Mouse (Mus musculus) midbrain, embryonic 14.5 days (tissue): ENCODE data around the gene Lta. TPM values are rescaled to one million over a fixed set of nuclear protein-coding genes. Genes with fewer than 3 reads are reported as not detected.

Experiments
- ATAC-seq: fragments of 200-750 bp; cut with Nextera tagmentation; 2 replicates; pipeline ENCODE4 v1.8.0; 2017; ENCODE audit warnings: moderate number of reproducible peaks, moderate library complexity; ENCODE audit not compliant: low FRiP score, low TSS enrichment
- DNase-seq: peaks from one replicate; pipeline ENCODE4 v3.0.0-alpha.2; 2015
- H3K27ac ChIP-seq: fragments of 300-500 bp; sonication (generic); replicated peaks from 2 replicates; pipeline ENCODE4 v1.5.1; 2014; ENCODE audit warnings: mild to moderate bottlenecking, low read depth, low read length, moderate library complexity
- H3K27me3 ChIP-seq: fragments of 300-500 bp; sonication (generic); 2 replicates; pipeline ENCODE4 v1.6.1; 2014; ENCODE audit warnings: low read length, control low read depth, mixed read lengths; ENCODE audit not compliant: control insufficient read depth, insufficient read depth
- H3K36me3 ChIP-seq: fragments of 300-500 bp; sonication (generic); 2 replicates; pipeline ENCODE4 v1.6.1; 2014; ENCODE audit warnings: low read length, control low read depth; ENCODE audit not compliant: control insufficient read depth, insufficient read depth
- H3K4me1 ChIP-seq: fragments of 300-500 bp; sonication (generic); 2 replicates; pipeline ENCODE4 v1.6.1; 2014; ENCODE audit warnings: mild to moderate bottlenecking, antibody characterized with exemption, low read length, control low read depth; ENCODE audit not compliant: control insufficient read depth, insufficient read depth
- H3K4me2 ChIP-seq: fragments of 300-500 bp; sonication (generic); 2 replicates; pipeline ENCODE4 v1.6.1; 2014; ENCODE audit warnings: mild to moderate bottlenecking, low read length, moderate library complexity
- H3K4me3 ChIP-seq: fragments of 300-500 bp; sonication (generic); replicated peaks from 2 replicates; pipeline ENCODE4 v1.5.1; 2014; ENCODE audit warnings: low read depth, low read length
- H3K9ac ChIP-seq: fragments of 300-500 bp; sonication (generic); replicated peaks from 2 replicates; pipeline ENCODE4 v1.6.1; 2014; ENCODE audit warnings: mild to moderate bottlenecking, low read length, moderate library complexity
- H3K9me3 ChIP-seq: fragments of 300-500 bp; sonication (generic); 2 replicates; pipeline ENCODE4 v1.6.1; 2016; ENCODE audit warnings: low read length, control low read depth, mixed read lengths; ENCODE audit not compliant: control insufficient read depth
- WGBS: fragments of 180-500 bp; shearing (Covaris S2); extraction: QIAGEN DNeasy Blood & Tissue Kit; methylation state at CpG from one replicate; pipeline ENCODE4 v1.1.7; 2014; 5-methylcytosine and 5-hydroxymethylcytosine counted together
- polyA plus RNA-seq: library from polyadenylated mRNA; unstranded; fragments of >200 nt; fragmentation: Nextera tagmentation; extraction: Ambion mirVana; gene quantifications from 2 replicates; pipeline ENCODE4 v1.2.1, GENCODE M21; 2014

Gene Lta
- polyA plus RNA-seq, 1 experiment from 2014 or later = 0.20 TPM

DNA sequence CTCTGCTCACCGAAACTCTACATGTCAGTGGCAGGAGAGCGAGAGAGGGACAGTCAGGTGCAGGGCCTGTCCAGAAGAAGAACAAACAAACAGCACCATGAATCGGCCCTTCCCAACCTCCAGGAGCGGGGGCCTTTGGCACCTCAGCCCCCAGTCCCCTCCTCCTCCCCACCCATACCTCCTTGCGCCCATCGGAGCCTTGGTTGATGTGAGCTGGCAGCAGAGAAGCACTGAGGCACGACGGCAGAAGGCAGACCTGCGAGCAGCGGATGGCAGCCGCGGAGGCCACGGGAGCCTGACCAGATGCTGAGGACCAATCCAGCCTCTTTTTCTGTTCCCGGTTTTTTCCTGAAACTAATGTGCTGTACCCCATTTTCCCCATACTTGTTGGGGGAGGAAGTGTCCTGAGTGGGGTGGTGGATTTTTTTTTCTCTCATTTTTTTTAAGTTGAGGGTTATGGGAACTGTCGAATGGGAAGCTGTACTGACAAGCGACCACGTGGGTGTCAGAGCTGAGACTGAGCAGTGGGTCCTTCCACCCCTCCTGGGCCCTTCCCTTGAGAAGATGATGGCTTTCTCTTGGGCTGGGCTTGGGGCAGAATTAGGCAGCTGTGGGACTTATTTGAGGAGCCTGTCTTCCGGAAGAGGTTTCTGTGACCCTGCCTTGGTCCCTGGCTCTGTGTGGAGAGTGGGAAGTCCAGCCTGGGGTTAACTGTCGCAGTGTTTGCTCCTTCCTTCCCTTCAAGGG is 44.5 kb upstream of the Lta start:
- H3K27ac ChIP-seq = no peak overlapping the region
- WGBS = 82% methylated on average over 19 of the region's 19 CpGs

DNA sequence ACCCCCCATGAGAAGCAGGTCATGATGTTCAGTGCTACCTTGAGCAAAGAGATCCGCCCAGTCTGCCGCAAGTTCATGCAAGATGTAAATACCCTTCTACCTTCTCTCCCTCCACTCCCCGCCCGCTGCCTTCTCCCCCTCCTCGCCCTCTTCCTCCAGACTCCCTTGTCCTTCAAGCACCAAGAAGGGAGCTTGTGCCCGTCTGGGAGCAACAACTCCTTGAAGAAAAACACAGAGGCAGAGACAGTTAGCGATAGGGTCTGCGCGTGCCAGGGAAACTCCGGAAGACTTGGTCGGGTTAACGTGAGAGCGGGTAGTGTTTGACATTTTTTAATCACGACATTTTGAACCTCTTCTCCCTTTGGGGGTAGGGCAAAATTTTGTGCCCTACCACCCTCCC is 43.8 kb upstream of the Lta start:
- DNase-seq (no peak), ATAC-seq (no peak)
- Histone ChIP-seq H3K27ac (no peak overlapping the region), H3K27me3 (no peaks in the 10 kb centered on the region), H3K36me3 (peaks cover 100% of the 10 kb centered on the region), H3K9me3 (no peaks in the 10 kb centered on the region), H3K9ac (no peak overlapping the region), H3K4me1 (peaks cover 20% of the 10 kb centered on the region), H3K4me2 (no peak overlapping the region), H3K4me3 (no peak overlapping the region)
- 92% methylated on average over 14 of the region's 14 CpGs for WGBS

More for the DNA sequence above, 44.5 kb upstream of the Lta start:
- peaks cover 97% of the 10 kb centered on the region for H3K36me3 ChIP-seq
- H3K4me1 ChIP-seq = peaks cover 13% of the 10 kb centered on the region
- DNase-seq (no peak), ATAC-seq (no peak)
- H3K9ac ChIP-seq = no peak overlapping the region
- H3K4me2 ChIP-seq = no peak overlapping the region
- H3K4me3 ChIP-seq = no peak overlapping the region
- H3K27me3 ChIP-seq = no peaks in the 10 kb centered on the region
- no peaks in the 10 kb centered on the region for H3K9me3 ChIP-seq

DNA sequence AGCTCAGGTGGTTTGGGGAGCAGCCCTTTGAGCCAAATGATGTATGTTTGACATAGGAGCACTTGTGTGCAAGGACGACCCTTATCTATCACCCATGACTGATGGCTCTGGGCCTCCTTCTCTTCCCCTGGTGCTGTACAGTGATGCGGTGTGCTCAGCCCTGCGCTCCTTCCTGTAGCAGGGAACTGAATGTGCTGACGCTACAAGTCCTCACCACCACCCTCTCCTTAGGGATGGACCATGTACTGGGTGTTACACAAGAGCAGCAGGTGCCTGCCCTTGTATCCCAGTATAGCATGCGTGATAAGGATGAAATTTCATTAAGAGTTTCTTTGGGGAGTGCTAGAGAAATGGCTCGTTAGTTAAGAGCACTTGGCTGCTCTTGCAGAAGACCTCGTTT is 42.0 kb upstream of the Lta start:
- DNase-seq (no peak), ATAC-seq (no peak)
- no peak overlapping the region for H3K27ac ChIP-seq
- no peak overlapping the region for H3K4me3 ChIP-seq
- peaks cover 93% of the 10 kb centered on the region for H3K36me3 ChIP-seq
- H3K4me1 ChIP-seq = peaks cover 27% of the 10 kb centered on the region
- H3K9me3 ChIP-seq = no peaks in the 10 kb centered on the region
- 93% methylated on average over 7 of the region's 7 CpGs for WGBS
- no peak overlapping the region for H3K4me2 ChIP-seq
- H3K27me3 ChIP-seq = no peaks in the 10 kb centered on the region
- H3K9ac ChIP-seq = no peak overlapping the region

DNA sequence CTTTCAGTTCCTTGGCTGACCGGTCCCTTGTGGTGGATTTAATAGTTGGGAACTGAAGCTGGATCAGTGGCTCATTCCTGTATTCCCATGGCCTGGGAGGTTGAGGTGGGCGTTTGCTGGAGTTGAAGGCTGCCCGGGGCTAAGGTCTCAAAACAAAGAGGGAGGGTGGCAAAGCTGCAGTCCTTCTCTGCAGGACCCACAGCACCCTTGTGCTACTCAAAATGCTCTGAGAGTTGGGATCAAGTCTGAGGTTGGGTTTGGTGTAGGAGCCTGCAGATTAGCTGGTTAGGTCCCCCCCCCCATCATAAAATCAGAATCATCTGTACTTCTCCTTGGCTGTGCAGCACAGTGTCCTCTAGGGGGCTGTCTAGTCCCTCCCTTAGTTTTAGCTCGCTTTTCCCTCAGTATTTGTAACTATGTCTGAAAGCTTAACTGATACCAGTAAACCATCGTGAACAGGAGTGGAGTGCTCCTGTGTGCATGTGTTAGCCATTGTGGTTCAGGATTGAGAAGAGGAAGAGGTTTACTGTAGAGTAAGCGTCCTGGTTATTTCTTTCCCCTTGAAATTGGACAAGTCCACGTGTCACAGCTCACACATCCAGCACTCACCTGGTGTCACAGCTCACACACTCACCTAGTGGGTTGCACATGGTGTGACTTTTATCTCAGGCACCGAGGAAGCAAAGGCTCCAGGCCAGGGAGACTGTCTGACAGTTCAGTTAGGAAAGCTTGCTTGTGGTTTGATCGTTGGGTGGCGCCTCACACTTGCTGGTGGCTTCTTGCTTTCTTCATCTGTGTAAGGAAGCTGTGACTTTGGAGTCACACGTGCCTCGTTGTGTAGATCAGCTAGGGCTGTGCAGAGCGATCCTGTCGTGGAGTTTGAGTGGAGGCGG is 40.8 kb upstream of the Lta start:
- Histone ChIP-seq H3K4me3 (peak overlapping the region; percentile 16; the same call in 1 of the 2 replicates), H3K4me2 (peak overlapping the region; percentile 95), H3K27ac (no peak overlapping the region), H3K9me3 (no peaks in the 10 kb centered on the region), H3K4me1 (peaks cover 27% of the 10 kb centered on the region), H3K9ac (no peak overlapping the region), H3K27me3 (no peaks in the 10 kb centered on the region), H3K36me3 (peaks cover 81% of the 10 kb centered on the region)
- peak; percentile 61 for DNase-seq
- no peak for ATAC-seq
- 80% methylated on average over 15 of the region's 15 CpGs for WGBS

DNA sequence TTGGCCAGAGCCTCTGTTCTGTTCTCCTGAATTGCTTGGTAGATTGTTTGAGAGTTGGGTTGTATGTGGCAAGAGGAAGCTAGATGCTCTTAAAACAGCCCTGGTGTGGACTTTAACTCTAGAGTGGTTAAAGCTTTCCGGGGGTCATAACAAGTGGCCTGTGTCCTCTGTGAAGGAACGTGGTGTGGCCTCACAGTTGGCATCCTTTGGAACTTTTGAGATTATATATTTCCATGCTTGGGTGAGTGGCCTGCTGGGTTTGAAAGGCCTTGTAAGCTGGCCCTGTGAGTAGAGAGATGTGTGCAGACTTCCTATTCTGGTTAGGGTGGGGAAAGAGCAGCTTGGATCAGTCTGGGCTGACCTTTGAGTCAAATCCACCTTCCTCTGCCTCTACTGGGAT is 39.8 kb upstream of the Lta start:
- DNase-seq (no peak), ATAC-seq (no peak)
- H3K27me3 ChIP-seq = no peaks in the 10 kb centered on the region
- H3K4me1 ChIP-seq = peaks cover 35% of the 10 kb centered on the region
- H3K9me3 ChIP-seq = no peaks in the 10 kb centered on the region
- H3K27ac ChIP-seq = no peak overlapping the region
- H3K36me3 ChIP-seq = peaks cover 72% of the 10 kb centered on the region
- 72% methylated on average over 2 of the region's 2 CpGs for WGBS
- H3K4me3 ChIP-seq = peak overlapping the region; percentile 16
- H3K9ac ChIP-seq = 0 out of 2 replicates have a peak overlapping the region, but pooled peaks have one; percentile 17
- H3K4me2 ChIP-seq = peak overlapping the region; percentile 95

DNA sequence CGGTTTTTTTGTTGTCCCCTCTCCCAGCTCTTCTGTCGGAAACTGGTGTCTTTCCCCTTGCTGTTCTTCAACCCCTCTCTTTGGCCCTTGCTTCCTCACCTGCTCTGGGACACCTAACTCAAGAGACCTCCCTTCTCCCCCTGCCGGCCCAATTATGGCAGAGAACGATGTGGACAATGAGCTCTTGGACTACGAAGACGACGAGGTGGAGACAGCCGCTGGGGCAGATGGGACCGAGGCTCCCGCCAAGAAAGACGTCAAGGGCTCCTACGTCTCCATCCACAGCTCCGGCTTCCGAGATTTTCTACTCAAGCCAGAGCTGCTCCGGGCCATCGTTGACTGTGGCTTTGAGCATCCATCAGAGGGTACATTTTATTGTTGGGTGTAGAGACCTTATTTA is 37.9 kb upstream of the Lta start:
- peaks cover 35% of the 10 kb centered on the region for H3K4me1 ChIP-seq
- no peaks in the 10 kb centered on the region for H3K27me3 ChIP-seq
- H3K4me2 ChIP-seq = peak overlapping the region; percentile 95
- peak overlapping the region; percentile 97 for H3K27ac ChIP-seq
- DNase-seq (peak; percentile 70), ATAC-seq (no peak)
- WGBS = 1% methylated on average over 16 of the region's 16 CpGs
- H3K9me3 ChIP-seq = no peaks in the 10 kb centered on the region
- peak overlapping the region; percentile 71 for H3K4me3 ChIP-seq
- H3K9ac ChIP-seq = peak overlapping the region; percentile 98
- peaks cover 52% of the 10 kb centered on the region for H3K36me3 ChIP-seq

DNA sequence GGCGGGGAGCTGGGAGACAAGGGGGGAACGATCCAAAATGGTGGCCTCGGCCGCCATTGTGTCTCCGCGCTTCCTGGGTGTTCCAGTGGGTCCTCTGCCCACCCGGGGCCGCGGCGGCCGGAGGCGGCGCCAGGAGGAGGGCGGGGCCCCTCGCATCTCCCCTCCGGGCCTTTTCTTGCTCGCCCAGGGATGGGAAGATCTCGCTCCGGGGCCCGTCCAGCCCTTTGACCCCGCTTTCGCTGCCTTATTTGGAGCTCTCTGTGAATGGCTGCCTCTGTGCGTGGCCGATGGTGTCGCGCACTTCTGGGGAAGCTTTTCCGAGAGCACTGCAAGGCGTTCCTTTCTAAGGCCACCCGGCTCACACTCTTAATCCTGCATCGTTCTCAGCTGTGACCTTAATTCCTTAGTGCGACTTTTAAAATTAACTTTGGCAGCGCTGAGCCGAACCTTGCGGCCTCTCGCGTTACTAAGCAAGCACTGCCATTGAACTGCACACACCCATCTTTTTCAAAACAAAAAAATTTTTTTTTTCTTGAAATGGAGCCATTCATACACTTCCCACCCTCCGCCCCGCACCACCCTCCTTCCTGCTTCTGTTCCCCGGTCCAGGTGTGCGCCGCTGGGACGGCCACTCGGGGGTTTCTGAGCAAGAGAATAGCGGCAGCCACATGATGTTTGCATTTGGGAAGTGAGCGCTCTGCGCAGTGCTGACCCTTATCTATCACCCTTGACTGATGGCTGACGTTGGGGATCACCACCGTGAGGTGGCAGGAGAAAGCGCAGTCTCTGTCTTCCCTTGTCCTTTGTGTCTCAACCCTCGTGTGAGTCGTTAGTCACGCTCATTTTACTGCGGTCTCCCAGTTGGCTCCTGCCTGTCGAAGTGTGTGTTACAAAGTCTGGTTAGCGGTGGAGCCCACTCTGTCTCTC is 37.1 kb upstream of the Lta start:
- DNase-seq (peak; percentile 78), ATAC-seq (peak; percentile 47)
- no peaks in the 10 kb centered on the region for H3K27me3 ChIP-seq
- peaks cover 35% of the 10 kb centered on the region for H3K4me1 ChIP-seq
- peak overlapping the region; percentile 97 for H3K27ac ChIP-seq
- H3K9me3 ChIP-seq = no peaks in the 10 kb centered on the region
- WGBS = under 1% methylated on average over 55 of the region's 55 CpGs
- peaks cover 44% of the 10 kb centered on the region for H3K36me3 ChIP-seq
- H3K4me3 ChIP-seq = peak overlapping the region; percentile 71
- H3K4me2 ChIP-seq = peak overlapping the region; percentile 95
- H3K9ac ChIP-seq = peak overlapping the region; percentile 98
